Comparison of ENCODE assay signal across 9 mouse cellular contexts in genomic region chr12:70975891-70976290, GRCm38 (mm10). TPM values are rescaled to one million over a fixed set of nuclear protein-coding genes. Genes with fewer than 3 reads are reported as not detected.
DNase-seq lines count a peak whose midpoint lies in the region; ATAC-seq and TF ChIP-seq lines count a peak whose summit lies in the region.
"Had no signal": no experiment of that assay in that cellular context is flagged by ENCODE, and none has a peak within 500 bp of the region (broad histone marks: within the 10 kb centered on the region; RNA-seq: fewer than 3 reads in every experiment).

No protein-coding gene starts in this region.

- H3K4me1 ChIP-seq in CH12.LX (ENCODE audit: control insufficient read depth in 1 of 2, insufficient read depth in 2 of 2) = peaks cover 3 to 11% of the 10 kb centered on the region in 2 experiments; a peak in 2 of 4 replicates
- peaks cover 15% of the 10 kb centered on the region for H3K4me1 ChIP-seq in forebrain, embryonic 15.5 days
- peaks cover 29% of the 10 kb centered on the region for H3K4me1 ChIP-seq in liver, embryonic 13.5 days (replicated peaks)

- H3K27me3 ChIP-seq in CH12.LX (replicated peaks) = no peaks in the 10 kb centered on the region
- H3K27me3 ChIP-seq in forebrain, embryonic 15.5 days = no peaks in the 10 kb centered on the region
- no peaks in the 10 kb centered on the region for H3K27me3 ChIP-seq in liver, embryonic 13.5 days

- intact Hi-C loops in left cerebral cortex, postnatal 36 days (cut with DNase I) = no loop called here

- peaks cover 61% of the 10 kb centered on the region for H3K79me2 ChIP-seq in CH12.LX (replicated peaks; ENCODE audit: control insufficient read depth, extremely low read depth, insufficient read depth, poor library complexity, severe bottlenecking)

- no peak for ATAC-seq in forebrain, embryonic 15.5 days (replicated peaks)
- ATAC-seq in liver, embryonic 13.5 days (ENCODE audit: low read depth) = no peak

- TF ChIP-seq EP300 in CH12.LX (IDR thresholded peaks at IDR 0.05; ENCODE audit: low read length) = no peak

- TF ChIP-seq RAD21 in CH12.LX (IDR thresholded peaks at IDR 0.05; ENCODE audit: low read depth, low read length) = no peak

- H3K4me2 ChIP-seq in CH12.LX (ENCODE audit: insufficient read depth, low read depth, poor library complexity, severe bottlenecking) = peak overlapping the region; percentile 88
- peak overlapping the region; percentile 70 for H3K4me2 ChIP-seq in forebrain, embryonic 15.5 days (replicated peaks)
- peak overlapping the region; percentile 78 for H3K4me2 ChIP-seq in liver, embryonic 13.5 days

- dilution Hi-C loops in CH12.LX (cut with MboI; ENCODE audit: extremely low pct_ligation_motif_present, extremely low pct_unique_long_range_greater_than_20kb, low sequenced_read_pairs) = no loop called here

- no peak overlapping the region for H3K27ac ChIP-seq in CH12.LX (ENCODE audit: insufficient read depth, low read depth)
- no peak overlapping the region for H3K27ac ChIP-seq in forebrain, embryonic 15.5 days (replicated peaks)
- H3K27ac ChIP-seq in liver, embryonic 13.5 days = peak overlapping the region; percentile 97; the same call in 1 of the 2 replicates

- H3K9ac ChIP-seq in CH12.LX (ENCODE audit: insufficient read depth, low read depth) = peak overlapping the region; percentile 99; the same call in 1 of the 2 replicates
- peak overlapping the region; percentile 99; the same call in 1 of the 2 replicates for H3K9ac ChIP-seq in forebrain, embryonic 15.5 days (replicated peaks)
- peak overlapping the region; percentile 96 for H3K9ac ChIP-seq in liver, embryonic 13.5 days

- H3K36me3 ChIP-seq in CH12.LX (replicated peaks in 1 of 2; ENCODE audit: control insufficient read depth in 1 of 2, insufficient read depth in 1 of 2, low read length in 1 of 2) = peaks cover 16 to 28% of the 10 kb centered on the region in 2 experiments
- peaks cover 9% of the 10 kb centered on the region for H3K36me3 ChIP-seq in forebrain, embryonic 15.5 days
- peaks cover 26% of the 10 kb centered on the region for H3K36me3 ChIP-seq in liver, embryonic 13.5 days

- H3K9me3 ChIP-seq in CH12.LX (replicated peaks; ENCODE audit: low read length) = no peaks in the 10 kb centered on the region
- H3K9me3 ChIP-seq in forebrain, embryonic 15.5 days = no peaks in the 10 kb centered on the region
- H3K9me3 ChIP-seq in liver, embryonic 13.5 days (replicated peaks) = no peaks in the 10 kb centered on the region

- H3K4me3 ChIP-seq in CH12.LX (replicated peaks in 1 of 3; ENCODE audit: low read depth in 2 of 3, low read length in 2 of 3, poor library complexity in 1 of 3) = peak overlapping the region; percentile 94 to 97 (median 97)
- peak overlapping the region; percentile 100 for H3K4me3 ChIP-seq in forebrain, embryonic 15.5 days
- peak overlapping the region; percentile 96 for H3K4me3 ChIP-seq in liver, embryonic 13.5 days (replicated peaks)

- 78% methylated on average over 3 of the region's 3 CpGs for WGBS in forebrain, embryonic 15.5 days
- WGBS in liver, embryonic 13.5 days (ENCODE audit: insufficient replicate concordance) = 41% methylated on average over 3 of the region's 3 CpGs

- DNase-seq in heart, adult 11 months = peak; percentile 74
- DNase-seq in heart, adult 9 months (ENCODE audit: low spot score in 2 of 2) = no peak
- no peak for DNase-seq in CH12.LX (ENCODE audit: extremely low read depth)
- DNase-seq in liver, embryonic 13.5 days = no peak
- DNase-seq in testis, postnatal 14 days (ENCODE audit: low spot score) = no peak
- DNase-seq in frontal cortex, postnatal 10 days (ENCODE audit: low spot score in 2 of 2) = no peak
- DNase-seq in left cerebral cortex, postnatal 36 days (ENCODE audit: low spot score in 2 of 2) = no peak
- DNase-seq: layer of hippocampus, postnatal 36 days had no signal

- in situ Hi-C loops in CH12.LX (cut with MboI; ENCODE audit: low pct_ligation_motif_present, low pct_unique_long_range_greater_than_20kb, low sequenced_read_pairs) = loop anchor here (10.0 kb wide), 1 partner anchor 69 kb away; no protein-coding TSS in a partner anchor

- no peak for TF ChIP-seq CTCF in CH12.LX (conservative IDR thresholded peaks at IDR 0.05 in 1 of 2, IDR thresholded peaks at IDR 0.05 in 1 of 2; ENCODE audit: low read depth in 2 of 2, low read length in 2 of 2)

- TF ChIP-seq POLR2A in CH12.LX (IDR thresholded peaks at IDR 0.05; ENCODE audit: low read depth, low read length) = no peak

TF ChIP-seq in CH12.LX, 34 proteins besides CTCF, POLR2A, EP300 and RAD21:
- no peak for TF ChIP-seq MAFK (IDR thresholded peaks at IDR 0.05; ENCODE audit: insufficient replicate concordance, low read length)
- TF ChIP-seq ETS1 (conservative IDR thresholded peaks at IDR 0.05; ENCODE audit: low read depth, low read length) = no peak
- no peak; the same call in 1 of the 2 replicates for TF ChIP-seq CHD1 (IDR thresholded peaks at IDR 0.05; ENCODE audit: low read depth, low read length)
- no peak for TF ChIP-seq RCOR1 (conservative IDR thresholded peaks at IDR 0.05; ENCODE audit: low read depth, low read length)
- TF ChIP-seq ELF1 (IDR thresholded peaks at IDR 0.05; ENCODE audit: low read depth, low read length) = no peak
- no peak for TF ChIP-seq MEF2A (IDR thresholded peaks at IDR 0.05; ENCODE audit: borderline replicate concordance, low read depth, low read length)
- no peak for TF ChIP-seq UBTF (IDR thresholded peaks at IDR 0.05; ENCODE audit: low read depth, low read length)
- no peak for TF ChIP-seq JUND (conservative IDR thresholded peaks at IDR 0.05; ENCODE audit: low read depth, low read length)
- no peak for TF ChIP-seq PAX5 (IDR thresholded peaks at IDR 0.05; ENCODE audit: low read length)
- TF ChIP-seq USF1 (IDR thresholded peaks at IDR 0.05; ENCODE audit: low read depth, low read length) = no peak
- no peak for TF ChIP-seq ZNF384 (IDR thresholded peaks at IDR 0.05; ENCODE audit: low read depth, low read length)
- no peak for TF ChIP-seq ZMIZ1 (IDR thresholded peaks at IDR 0.05; ENCODE audit: low read depth, low read length)
- TF ChIP-seq USF2 (conservative IDR thresholded peaks at IDR 0.05; ENCODE audit: low read depth, low read length) = no peak
- TF ChIP-seq ZC3H11A (IDR thresholded peaks at IDR 0.05; ENCODE audit: low read depth, low read length) = no peak
TF ChIP-seq in CH12.LX: peak in this region for 0.

RNA-seq across cellular contexts. Expression of gene Psma3, which starts 1.5 kb away (rescaled TPM):
- total RNA-seq in CH12.LX (2012; rRNA removed) (271 and 341 TPM in 2 replicates), CH12.LX (2014; rRNA removed) (538 and 617 TPM in 2 replicates)
- 355 and 362 TPM in 2 replicates for polyA plus RNA-seq in CH12.LX (2012; ENCODE audit: insufficient read length, low read depth)
- 550 and 556 TPM in 2 replicates for polyA plus RNA-seq in forebrain, embryonic 15.5 days (2015; fragmentation: Nextera tagmentation; extraction: Ambion mirVana)
- polyA plus RNA-seq in liver, embryonic 13.5 days (2015; fragmentation: Nextera tagmentation; extraction: Ambion mirVana) = 470 and 495 TPM in 2 replicates
- total RNA-seq in left cerebral cortex, postnatal 36 days (2021) = 100 to 1,000 TPM; 175 to 184 TPM

RNA-seq across cellular contexts. Expression of gene Actr10, which starts 38.2 kb away (rescaled TPM):
- total RNA-seq in CH12.LX (2012; rRNA removed) = 60.2 and 66.0 TPM in 2 replicates
- 133 and 135 TPM in 2 replicates for total RNA-seq in CH12.LX (2014; rRNA removed)
- polyA plus RNA-seq in CH12.LX (2012; ENCODE audit: insufficient read length, low read depth) = 154 and 168 TPM in 2 replicates
- polyA plus RNA-seq in forebrain, embryonic 15.5 days (2015; fragmentation: Nextera tagmentation; extraction: Ambion mirVana) = 223 and 242 TPM in 2 replicates
- 131 and 147 TPM in 2 replicates for polyA plus RNA-seq in liver, embryonic 13.5 days (2015; fragmentation: Nextera tagmentation; extraction: Ambion mirVana)
- 100 to 1,000 TPM; 146 to 163 TPM for total RNA-seq in left cerebral cortex, postnatal 36 days (2021)

RNA-seq across cellular contexts. Expression of gene Arid4a, which starts 39.9 kb away (rescaled TPM):
- 9.7 and 10.7 TPM in 2 replicates for total RNA-seq in CH12.LX (2012; rRNA removed)
- total RNA-seq in CH12.LX (2014; rRNA removed) = 8.0 and 8.8 TPM in 2 replicates
- 20.8 and 22.4 TPM in 2 replicates for polyA plus RNA-seq in CH12.LX (2012; ENCODE audit: insufficient read length, low read depth)
- 50.3 and 57.1 TPM in 2 replicates for polyA plus RNA-seq in forebrain, embryonic 15.5 days (2015; fragmentation: Nextera tagmentation; extraction: Ambion mirVana)
- polyA plus RNA-seq in liver, embryonic 13.5 days (2015; fragmentation: Nextera tagmentation; extraction: Ambion mirVana) = 24.1 and 27.4 TPM in 2 replicates
- total RNA-seq in left cerebral cortex, postnatal 36 days (2021) = 10 to 100 TPM; 32.0 to 36.5 TPM
